Mouse (Mus musculus) testis, adult 2 months (tissue): ENCODE measurements at regions not wholly inside any gene's neighbourhood (a gene's known extent, or its start where the extent isn't known, plus 50 kb on each side); places are given as distances from the start of the nearest gene placed in this dataset.

Source experiments
- H3K27ac ChIP-seq: fragments of 200-500 bp; 2 replicates; pipeline ENCODE4 v1.5.1; 2012; ENCODE audit warnings: low read depth, low read length; ENCODE audit not compliant: control insufficient read depth, insufficient read depth
- H3K27me3 ChIP-seq: fragments of 200-500 bp; 2 replicates; pipeline ENCODE4 v1.6.1; 2012; ENCODE audit warnings: mild to moderate bottlenecking, low read length, moderate library complexity; ENCODE audit not compliant: control insufficient read depth, insufficient read depth
- H3K36me3 ChIP-seq: fragments of 200-500 bp; 2 replicates; pipeline ENCODE4 v1.6.1; 2012; ENCODE audit warnings: mild to moderate bottlenecking, low read length; ENCODE audit not compliant: control insufficient read depth, insufficient read depth
- H3K4me1 ChIP-seq: fragments of 200-500 bp; 2 replicates; pipeline ENCODE4 v1.6.1; 2012; ENCODE audit warnings: low read length; ENCODE audit not compliant: control insufficient read depth, insufficient read depth
- H3K4me3 ChIP-seq: fragments of 200-500 bp; 2 replicates; pipeline ENCODE4 v1.5.1; 2012; ENCODE audit warnings: low read depth, mild to moderate bottlenecking, low read length, moderate library complexity, mixed read lengths; ENCODE audit not compliant: control insufficient read depth
- CTCF ChIP-seq: fragments of 200-500 bp; IDR thresholded peaks from 2 replicates; pipeline ENCODE4 v1.5.1; 2012; ENCODE audit warnings: low read depth, mild to moderate bottlenecking, inconsistent platforms, low read length, moderate library complexity; ENCODE audit not compliant: control insufficient read depth, insufficient read depth, insufficient replicate concordance
- POLR2A ChIP-seq: fragments of 200-500 bp; IDR thresholded peaks from 2 replicates; pipeline ENCODE4 v1.6.1; 2012; ENCODE audit warnings: low read depth, mild to moderate bottlenecking, inconsistent platforms, low read length, moderate library complexity; ENCODE audit not compliant: control insufficient read depth

- Histone ChIP-seq H3K27ac (no peak overlapping the region), H3K4me1 (no peaks in the 10 kb centered on the region), H3K36me3 (no peaks in the 10 kb centered on the region), H3K4me3 (no peak overlapping the region), H3K27me3 (no peaks in the 10 kb centered on the region)
- TF ChIP-seq CTCF (no peak), POLR2A (no peak)
These were observed 220.8 kb upstream of the Irx1 start for GRCm38 (mm10) chr13:72184116-72184845.

GRCm38 (mm10) chr13:72184846-72185118, 221.3 kb upstream of the Irx1 start:
- Histone ChIP-seq H3K36me3 (no peaks in the 10 kb centered on the region), H3K4me1 (no peaks in the 10 kb centered on the region), H3K4me3 (no peak overlapping the region), H3K27me3 (no peaks in the 10 kb centered on the region), H3K27ac (no peak overlapping the region)
- no peak for TF ChIP-seq POLR2A
- no peak for TF ChIP-seq CTCF

GRCm38 (mm10) chr13:72195881-72196280, 232.4 kb upstream of the Irx1 start:
- no peaks in the 10 kb centered on the region for H3K4me1 ChIP-seq
- H3K36me3 ChIP-seq: no peaks in the 10 kb centered on the region
- TF ChIP-seq POLR2A (no peak), CTCF (no peak)
- no peaks in the 10 kb centered on the region for H3K27me3 ChIP-seq
- H3K4me3 ChIP-seq: no peak overlapping the region
- H3K27ac ChIP-seq: no peak overlapping the region

- H3K4me1 ChIP-seq: no peaks in the 10 kb centered on the region
- no peak overlapping the region for H3K4me3 ChIP-seq
- H3K27ac ChIP-seq: peak overlapping the region; percentile 66
- H3K27me3 ChIP-seq: no peaks in the 10 kb centered on the region
- TF ChIP-seq CTCF (no peak), POLR2A (no peak)
- H3K36me3 ChIP-seq: no peaks in the 10 kb centered on the region
These were observed 235.0 kb upstream of the Irx1 start for GRCm38 (mm10) chr13:72198341-72199105.

- H3K36me3 ChIP-seq: no peaks in the 10 kb centered on the region
- no peak overlapping the region for H3K27ac ChIP-seq
- no peak for TF ChIP-seq POLR2A
- TF ChIP-seq CTCF: no peak
- H3K4me1 ChIP-seq: no peaks in the 10 kb centered on the region; the same call in 1 of the 2 replicates
- no peaks in the 10 kb centered on the region for H3K27me3 ChIP-seq
- no peak overlapping the region for H3K4me3 ChIP-seq
These were observed 246.0 kb upstream of the Irx1 start for GRCm38 (mm10) chr13:72209518-72209917.

- Histone ChIP-seq H3K36me3 (no peaks in the 10 kb centered on the region), H3K4me3 (no peak overlapping the region), H3K4me1 (no peaks in the 10 kb centered on the region; the same call in 1 of the 2 replicates), H3K27ac (no peak overlapping the region), H3K27me3 (no peaks in the 10 kb centered on the region)
- TF ChIP-seq POLR2A: no peak
These were observed 246.5 kb upstream of the Irx1 start for GRCm38 (mm10) chr13:72209946-72210456.

GRCm38 (mm10) chr13:72210474-72211309, 247.2 kb upstream of the Irx1 start:
- Histone ChIP-seq H3K4me1 (no peaks in the 10 kb centered on the region; the same call in 1 of the 2 replicates), H3K27me3 (no peaks in the 10 kb centered on the region), H3K36me3 (no peaks in the 10 kb centered on the region), H3K27ac (no peak overlapping the region), H3K4me3 (no peak overlapping the region)
- TF ChIP-seq CTCF (no peak), POLR2A (no peak)
